Mouse (Mus musculus) forelimb bud, embryonic 11.5 days (tissue): Measurements from ENCODE around the gene Cd302.
A peak's percentile ranks its signal among the peaks of the same experiment; 100 is the strongest.

Experiments
- DNase-seq: peaks from one replicate; pipeline ENCODE4 v3.0.0-alpha.2; 2012; ENCODE audit warnings: low read depth, low spot score

Gene Cd302

GRCm38 (mm10) chr2:60284467-60284821 is at the start of gene Cd302:
Gene Cd302 (minus strand): TSS chr2:60284488.
- no peak for DNase-seq

GRCm38 (mm10) chr2:60328641-60329040 is 44.4 kb upstream of the Cd302 start:
- DNase-seq, result no peak

GRCm38 (mm10) chr2:60327581-60327980 is 43.3 kb upstream of the Cd302 start:
- no peak for DNase-seq

GRCm38 (mm10) chr2:60326948-60327347 is 42.7 kb upstream of the Cd302 start:
- DNase-seq, result no peak

- DNase-seq, result no peak
These were observed 39.1 kb upstream of the Cd302 start for GRCm38 (mm10) chr2:60323411-60323810.

GRCm38 (mm10) chr2:60322031-60322726 is 37.9 kb upstream of the Cd302 start:
- DNase-seq, result no peak

- DNase-seq, result no peak
These were observed 19.5 kb upstream of the Cd302 start for GRCm38 (mm10) chr2:60303796-60304195.

GRCm38 (mm10) chr2:60299323-60299722 is 15.0 kb upstream of the Cd302 start:
- DNase-seq, result no peak

GRCm38 (mm10) chr2:60298266-60298665 is 14.0 kb upstream of the Cd302 start:
- DNase-seq, result no peak

GRCm38 (mm10) chr2:60291381-60291780 is 7.1 kb upstream of the Cd302 start:
- DNase-seq, result no peak

- no peak for DNase-seq
These were observed 5.2 kb upstream of the Cd302 start for GRCm38 (mm10) chr2:60289451-60289850.

- no peak for DNase-seq
These were observed 4.3 kb upstream of the Cd302 start for GRCm38 (mm10) chr2:60288606-60289005.

- DNase-seq, result no peak
These were observed 874 bp upstream of the Cd302 start for GRCm38 (mm10) chr2:60285107-60285617.

- peak; percentile 28 for DNase-seq
These were observed 379 bp downstream of the Cd302 start for GRCm38 (mm10) chr2:60283751-60284466.

- DNase-seq, result no peak
These were observed 1.0 kb downstream of the Cd302 start for GRCm38 (mm10) chr2:60283208-60283750.

- DNase-seq, result no peak
These were observed 1.7 kb downstream of the Cd302 start for GRCm38 (mm10) chr2:60282625-60283024.

- DNase-seq, result no peak
These were observed 5.7 kb downstream of the Cd302 start for GRCm38 (mm10) chr2:60278627-60279026.

- DNase-seq, result no peak
These were observed 14.3 kb downstream of the Cd302 start for GRCm38 (mm10) chr2:60269856-60270479.

- DNase-seq, result peak; percentile 28
These were observed 16.7 kb downstream of the Cd302 start for GRCm38 (mm10) chr2:60267567-60267966.

- DNase-seq, result no peak
These were observed 23.5 kb downstream of the Cd302 start for GRCm38 (mm10) chr2:60260621-60261350.

- no peak for DNase-seq
These were observed 25.1 kb downstream of the Cd302 start for GRCm38 (mm10) chr2:60259186-60259585.

GRCm38 (mm10) chr2:60256751-60257150 is 27.5 kb downstream of the Cd302 start:
- no peak for DNase-seq
